Mouse (Mus musculus) lung, embryonic 16.5 days (tissue): ENCODE data around the gene Esyt3. TPM values are rescaled to one million over a fixed set of nuclear protein-coding genes. Genes with fewer than 3 reads are reported as not detected.

ENCODE experiments used
- ATAC-seq: fragments of 200-750 bp; cut with Nextera tagmentation; 2 replicates; pipeline ENCODE4 v1.8.0; 2017; ENCODE audit warnings: low read depth, mild to moderate bottlenecking, moderate library complexity
- H3K27ac ChIP-seq: fragments of 300-500 bp; sonication (generic); 2 replicates; pipeline ENCODE4 v1.5.1; 2014; ENCODE audit warnings: mild to moderate bottlenecking, control low read depth, low read length
- H3K27me3 ChIP-seq: fragments of 300-500 bp; sonication (generic); 2 replicates; pipeline ENCODE4 v1.6.1; 2014; ENCODE audit warnings: low read depth, low read length, mixed read lengths; ENCODE audit not compliant: control insufficient read depth, insufficient read depth
- H3K36me3 ChIP-seq: fragments of 300-500 bp; sonication (generic); 2 replicates; pipeline ENCODE4 v1.6.1; 2014; ENCODE audit warnings: low read length; ENCODE audit not compliant: control insufficient read depth, insufficient read depth
- H3K4me1 ChIP-seq: fragments of 300-500 bp; sonication (generic); replicated peaks from 2 replicates; pipeline ENCODE4 v1.6.1; 2014; ENCODE audit warnings: low read length, mixed read lengths; ENCODE audit not compliant: control insufficient read depth, insufficient read depth
- H3K4me2 ChIP-seq: fragments of 300-500 bp; sonication (generic); 2 replicates; pipeline ENCODE4 v1.6.1; 2014; ENCODE audit warnings: low read depth, low read length, control low read depth
- H3K4me3 ChIP-seq: fragments of 300-500 bp; sonication (generic); 2 replicates; pipeline ENCODE4 v1.5.1; 2014; ENCODE audit warnings: mild to moderate bottlenecking, low read length, control low read depth
- H3K9ac ChIP-seq: fragments of 300-500 bp; sonication (generic); 2 replicates; pipeline ENCODE4 v1.6.1; 2014; ENCODE audit warnings: low read length, control low read depth
- H3K9me3 ChIP-seq: fragments of 300-500 bp; sonication (generic); 2 replicates; pipeline ENCODE4 v1.6.1; 2016; ENCODE audit warnings: low read length; ENCODE audit not compliant: control insufficient read depth
- WGBS: fragments of 180-500 bp; shearing (Covaris S2); extraction: QIAGEN DNeasy Blood & Tissue Kit; methylation state at CpG from one replicate; pipeline ENCODE4 v1.1.7; 2014; 5-methylcytosine and 5-hydroxymethylcytosine counted together
- polyA plus RNA-seq: library from polyadenylated mRNA; unstranded; fragments of >200 nt; fragmentation: Nextera tagmentation; extraction: Ambion mirVana; gene quantifications from 2 replicates; pipeline ENCODE4 v1.2.1, GENCODE M21; 2015

The Esyt3 gene
- polyA plus RNA-seq, 1 experiment from 2014 or later = 0.65 TPM

- no peaks in the 10 kb centered on the region for H3K9me3 ChIP-seq
- no peak overlapping the region for H3K9ac ChIP-seq
- WGBS = 79% methylated on average over 1 of the region's 1 CpGs
- H3K4me2 ChIP-seq = no peak overlapping the region
- H3K36me3 ChIP-seq = no peaks in the 10 kb centered on the region
- ATAC-seq = no peak
- H3K4me3 ChIP-seq = no peak overlapping the region
- no peaks in the 10 kb centered on the region for H3K4me1 ChIP-seq
- H3K27ac ChIP-seq = no peak overlapping the region
- no peaks in the 10 kb centered on the region for H3K27me3 ChIP-seq
Measured at GRCm38 (mm10) chr9:99339182-99339581, 19.2 kb downstream of the Esyt3 start.

- no peak overlapping the region for H3K27ac ChIP-seq
- no peak for ATAC-seq
- H3K4me3 ChIP-seq = no peak overlapping the region
- no peaks in the 10 kb centered on the region for H3K27me3 ChIP-seq
- H3K4me2 ChIP-seq = no peak overlapping the region
- no peaks in the 10 kb centered on the region for H3K9me3 ChIP-seq
- H3K36me3 ChIP-seq = no peaks in the 10 kb centered on the region
- WGBS = 80% methylated on average over 1 of the region's 1 CpGs
- H3K9ac ChIP-seq = no peak overlapping the region
- no peaks in the 10 kb centered on the region for H3K4me1 ChIP-seq
Measured at GRCm38 (mm10) chr9:99338293-99338692, 20.1 kb downstream of the Esyt3 start.

- H3K4me1 ChIP-seq = no peaks in the 10 kb centered on the region
- H3K9ac ChIP-seq = no peak overlapping the region
- H3K36me3 ChIP-seq = no peaks in the 10 kb centered on the region
- ATAC-seq = no peak
- no peak overlapping the region for H3K4me2 ChIP-seq
- 73% methylated on average over 4 of the region's 4 CpGs for WGBS
- no peaks in the 10 kb centered on the region for H3K27me3 ChIP-seq
- H3K9me3 ChIP-seq = no peaks in the 10 kb centered on the region
- H3K4me3 ChIP-seq = no peak overlapping the region
- H3K27ac ChIP-seq = no peak overlapping the region
Measured at GRCm38 (mm10) chr9:99336538-99336937, 21.8 kb downstream of the Esyt3 start.

GRCm38 (mm10) chr9:99326881-99327280 lies 31.5 kb downstream of the Esyt3 start:
- Histone ChIP-seq H3K27ac (no peak overlapping the region), H3K9ac (no peak overlapping the region), H3K36me3 (no peaks in the 10 kb centered on the region), H3K4me2 (no peak overlapping the region), H3K4me3 (no peak overlapping the region), H3K4me1 (peaks cover 4% of the 10 kb centered on the region), H3K9me3 (no peaks in the 10 kb centered on the region), H3K27me3 (no peaks in the 10 kb centered on the region)
- ATAC-seq = no peak
- 28% methylated on average over 4 of the region's 4 CpGs for whole genome bisulfite sequencing

GRCm38 (mm10) chr9:99325961-99326360 lies 32.4 kb downstream of the Esyt3 start:
- no peak overlapping the region for H3K4me2 ChIP-seq
- 72% methylated on average over 4 of the region's 4 CpGs for WGBS
- H3K4me3 ChIP-seq = no peak overlapping the region
- no peaks in the 10 kb centered on the region for H3K27me3 ChIP-seq
- no peaks in the 10 kb centered on the region for H3K36me3 ChIP-seq
- no peak; the same call in 1 of the 2 replicates for ATAC-seq
- H3K9ac ChIP-seq = no peak overlapping the region
- H3K4me1 ChIP-seq = peaks cover 4% of the 10 kb centered on the region
- no peaks in the 10 kb centered on the region for H3K9me3 ChIP-seq
- H3K27ac ChIP-seq = no peak overlapping the region

- Histone ChIP-seq H3K36me3 (no peaks in the 10 kb centered on the region), H3K9me3 (no peaks in the 10 kb centered on the region), H3K4me3 (no peak overlapping the region), H3K4me1 (peaks cover 4% of the 10 kb centered on the region), H3K4me2 (no peak overlapping the region), H3K27me3 (no peaks in the 10 kb centered on the region), H3K27ac (no peak overlapping the region), H3K9ac (no peak overlapping the region)
- 54% methylated on average over 7 of the region's 7 CpGs for WGBS
- ATAC-seq = peak; percentile 69; the same call in 1 of the 2 replicates
Measured at GRCm38 (mm10) chr9:99325208-99325929, 33.0 kb downstream of the Esyt3 start.

GRCm38 (mm10) chr9:99320006-99320405 lies 38.4 kb downstream of the Esyt3 start:
- WGBS = 60% methylated on average over 8 of the region's 8 CpGs
- H3K9me3 ChIP-seq = no peaks in the 10 kb centered on the region
- no peaks in the 10 kb centered on the region for H3K36me3 ChIP-seq
- H3K27ac ChIP-seq = no peak overlapping the region
- H3K4me3 ChIP-seq = no peak overlapping the region
- H3K4me1 ChIP-seq = no peaks in the 10 kb centered on the region
- H3K4me2 ChIP-seq = no peak overlapping the region
- no peak overlapping the region for H3K9ac ChIP-seq
- H3K27me3 ChIP-seq = no peaks in the 10 kb centered on the region
- ATAC-seq = no peak

GRCm38 (mm10) chr9:99319343-99319951 lies 38.9 kb downstream of the Esyt3 start:
- 39% methylated on average over 8 of the region's 8 CpGs for WGBS
- Histone ChIP-seq H3K9ac (no peak overlapping the region), H3K4me2 (no peak overlapping the region), H3K36me3 (no peaks in the 10 kb centered on the region), H3K9me3 (no peaks in the 10 kb centered on the region), H3K4me3 (no peak overlapping the region), H3K27ac (no peak overlapping the region), H3K27me3 (no peaks in the 10 kb centered on the region), H3K4me1 (no peaks in the 10 kb centered on the region)
- no peak for ATAC-seq

GRCm38 (mm10) chr9:99306226-99306625 lies 52.1 kb downstream of the Esyt3 start:
- Histone ChIP-seq H3K4me3 (no peak overlapping the region), H3K27me3 (no peaks in the 10 kb centered on the region), H3K36me3 (no peaks in the 10 kb centered on the region; the same call in 1 of the 2 replicates), H3K4me2 (no peak overlapping the region), H3K9ac (no peak overlapping the region), H3K4me1 (no peaks in the 10 kb centered on the region), H3K27ac (no peak overlapping the region), H3K9me3 (no peaks in the 10 kb centered on the region)
- 58% methylated on average over 6 of the region's 6 CpGs for WGBS
- ATAC-seq = no peak
